13 mouse cellular contexts compared by ENCODE assay signal in genomic region chr15:97456991-97457390, GRCm38 (mm10).
"Had no signal": no experiment of that assay in that cellular context is flagged by ENCODE, and none has a peak within 500 bp of the region (broad histone marks: within the 10 kb centered on the region; RNA-seq: fewer than 3 reads in every experiment).

No protein-coding gene starts in this region.

- DNase-seq: kidney, adult 2 months; kidney, postnatal 36 days; layer of hippocampus, postnatal 36 days; liver; liver, embryonic 13.5 days; lung, embryonic 14.5 days; right cerebral cortex, adult 18-20 months; right cerebral cortex, postnatal 14 days; right cerebral cortex, postnatal 4 days; thymus, postnatal 25 days had no signal

- ATAC-seq: intestine, embryonic 16.5 days; lung, postnatal 0 days; midbrain, embryonic 15.5 days had no signal
